Mouse (Mus musculus): Measurements from ENCODE around the gene Unk.
"Not testable (repeated sequence)": the region's sequence is repeated elsewhere in the genome, so short reads cannot be mapped to it uniquely, and the experiment has no call there.

Gene Unk

DNA sequence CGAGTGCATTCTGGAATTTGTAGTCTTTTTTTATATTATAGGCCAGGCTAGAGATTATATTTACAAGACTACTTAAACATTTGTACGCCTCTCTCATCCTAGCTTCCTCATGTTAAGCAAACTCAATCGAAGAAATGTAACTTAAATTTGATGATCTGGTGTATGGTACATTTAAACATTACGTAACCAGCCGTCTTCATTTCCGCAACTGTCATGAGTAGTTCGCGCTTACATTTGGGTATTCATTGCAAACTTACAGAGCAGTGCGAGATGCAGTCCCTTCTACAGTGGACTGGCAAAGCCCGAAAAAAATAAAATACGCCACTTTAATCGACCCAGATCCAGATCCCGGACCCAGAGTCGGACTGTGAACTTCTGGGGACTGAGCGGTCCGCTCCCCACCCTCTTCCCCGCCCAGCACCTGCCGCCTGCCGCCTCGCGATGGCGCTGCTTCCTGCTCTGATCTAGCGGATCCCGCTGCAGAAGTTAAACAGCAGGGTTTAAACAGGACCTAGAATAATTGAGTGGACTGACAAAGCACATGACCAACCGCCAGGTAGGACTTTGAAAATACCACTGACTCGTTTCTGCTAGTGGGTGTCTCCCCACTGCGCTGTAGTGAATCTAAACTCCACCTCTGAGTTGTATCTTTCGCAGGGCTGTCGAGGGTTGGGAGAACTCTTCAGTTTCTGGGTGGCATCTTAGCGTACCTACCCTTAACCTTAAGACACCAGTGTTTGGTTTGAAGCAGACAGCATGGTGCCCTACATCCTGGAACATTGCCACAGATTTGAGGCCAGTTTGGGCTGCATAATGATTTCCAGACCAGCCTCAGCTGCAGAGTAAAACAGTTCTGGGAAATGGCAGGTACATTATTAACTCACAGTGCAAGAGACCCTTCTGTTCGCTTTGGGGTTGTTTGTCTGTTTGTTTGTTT lies 57.3 kb downstream of the Unk start:
- DNase-seq (ENCODE audit: low read depth, low spot score), result peak; percentile 79

DNA sequence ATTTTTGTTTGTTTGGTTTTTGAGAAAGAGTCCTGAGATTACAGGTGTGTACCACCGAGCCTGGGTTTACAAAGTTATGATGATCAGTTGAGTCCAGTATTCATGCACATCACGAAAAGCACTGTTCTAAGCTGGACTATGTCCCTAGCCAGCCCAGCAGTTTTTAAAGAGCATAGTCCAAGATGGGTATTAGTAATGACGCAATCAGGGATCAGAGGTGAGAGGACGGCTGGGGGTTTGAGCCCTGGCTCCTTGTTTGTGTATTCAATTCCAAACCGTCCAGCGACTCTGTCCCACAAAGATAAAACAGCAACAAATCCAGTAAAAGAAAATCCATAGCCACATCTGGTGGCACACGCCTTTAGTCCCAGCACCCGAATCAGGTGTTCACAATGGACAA lies 58.1 kb downstream of the Unk start:
- DNase-seq (ENCODE audit: low read depth, low spot score), result no peak

DNA sequence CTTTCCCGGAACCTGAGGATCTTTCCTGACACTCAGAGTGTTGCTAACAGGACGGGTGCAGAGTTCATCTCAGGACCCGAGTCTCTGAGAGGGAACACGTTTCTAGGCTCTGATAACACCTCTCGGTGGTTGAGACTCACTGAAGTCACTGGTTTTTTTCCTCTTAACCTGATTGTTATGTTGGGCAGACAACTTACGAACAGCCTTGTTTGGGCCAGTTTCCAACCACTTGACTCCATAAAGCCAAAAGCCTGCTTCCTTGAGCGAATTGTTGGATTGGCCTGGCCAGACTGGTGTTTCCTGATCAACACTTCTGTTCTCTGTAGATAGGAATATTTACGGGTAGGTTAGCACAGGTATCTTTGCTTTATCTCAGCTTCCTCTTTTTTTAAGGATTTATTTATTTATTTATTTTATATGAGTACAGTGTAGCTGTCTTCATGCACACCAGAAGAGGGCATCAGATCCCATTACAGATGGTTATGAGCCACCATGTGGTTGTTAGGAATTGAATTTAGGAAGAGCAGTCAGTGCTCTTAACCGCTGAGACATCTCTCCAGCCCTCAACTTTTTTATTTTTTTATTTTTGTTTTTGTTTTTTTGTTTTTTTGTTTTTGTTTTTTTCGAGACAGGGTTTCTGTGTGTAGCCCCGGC lies 58.7 kb downstream of the Unk start:
- DNase-seq (ENCODE audit: low read depth, low spot score), result no peak

DNA sequence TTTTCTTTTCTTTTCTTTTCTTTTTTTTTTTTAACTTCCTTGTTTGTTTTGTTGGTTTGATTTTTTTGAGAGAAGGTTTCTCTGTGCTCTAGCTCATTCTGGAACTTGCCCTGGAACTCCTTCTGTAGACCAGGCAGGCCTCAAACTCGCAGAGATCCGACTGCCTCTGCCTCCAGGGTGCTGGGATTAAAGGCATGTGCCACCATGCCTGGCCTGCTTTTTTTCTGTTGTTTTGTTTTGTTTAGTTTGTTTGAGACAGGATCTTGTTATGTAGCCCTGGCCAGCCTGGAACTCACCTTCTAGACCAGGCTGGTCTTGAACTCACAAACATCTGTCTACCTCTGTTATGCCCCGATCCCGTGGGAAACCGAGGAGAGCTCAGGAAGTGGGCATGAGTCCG lies 59.4 kb downstream of the Unk start:
- no peak for DNase-seq (ENCODE audit: low read depth, low spot score)

DNA sequence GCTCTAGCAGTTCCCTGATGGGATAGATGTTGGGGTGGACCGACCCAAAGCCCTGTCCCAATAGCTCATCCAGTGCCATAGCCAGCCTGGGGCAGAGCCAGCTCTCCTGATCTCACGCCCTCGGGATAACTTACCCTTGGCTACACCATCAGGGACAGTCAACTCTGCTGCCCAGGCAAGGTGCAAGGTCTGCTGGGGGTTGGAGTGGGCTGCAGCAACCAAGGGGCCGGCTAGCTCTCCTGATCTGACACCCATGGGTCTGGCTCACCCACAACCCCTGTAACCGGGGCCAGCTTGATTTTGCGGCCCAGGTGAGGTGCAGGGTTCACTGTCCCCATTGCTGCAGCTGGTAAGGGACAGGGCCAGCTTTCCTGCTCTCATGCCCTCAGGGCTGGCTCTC lies 61.5 kb downstream of the Unk start:
- DNase-seq (ENCODE audit: low read depth, low spot score), result no peak

DNA sequence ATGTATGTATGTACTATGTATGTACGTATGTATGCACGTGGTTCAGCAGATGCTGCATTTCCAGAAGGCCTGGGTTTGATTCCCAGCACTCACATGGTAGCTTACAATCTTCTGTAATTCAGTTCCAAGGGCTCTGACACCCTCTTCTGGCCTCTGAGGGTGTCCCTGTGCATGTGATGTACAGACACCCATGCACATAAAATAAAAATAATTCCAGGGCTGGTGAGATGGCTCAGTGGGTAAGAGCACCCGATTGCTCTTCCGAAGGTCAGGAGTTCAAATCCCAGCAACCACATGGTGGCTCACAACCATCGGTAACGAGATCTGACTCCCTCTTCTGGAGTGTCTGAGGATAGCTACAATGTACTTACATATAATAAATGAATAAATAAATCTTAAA lies 62.8 kb downstream of the Unk start:
- DNase-seq (ENCODE audit: low read depth, low spot score), result not testable (repeated sequence)

DNA sequence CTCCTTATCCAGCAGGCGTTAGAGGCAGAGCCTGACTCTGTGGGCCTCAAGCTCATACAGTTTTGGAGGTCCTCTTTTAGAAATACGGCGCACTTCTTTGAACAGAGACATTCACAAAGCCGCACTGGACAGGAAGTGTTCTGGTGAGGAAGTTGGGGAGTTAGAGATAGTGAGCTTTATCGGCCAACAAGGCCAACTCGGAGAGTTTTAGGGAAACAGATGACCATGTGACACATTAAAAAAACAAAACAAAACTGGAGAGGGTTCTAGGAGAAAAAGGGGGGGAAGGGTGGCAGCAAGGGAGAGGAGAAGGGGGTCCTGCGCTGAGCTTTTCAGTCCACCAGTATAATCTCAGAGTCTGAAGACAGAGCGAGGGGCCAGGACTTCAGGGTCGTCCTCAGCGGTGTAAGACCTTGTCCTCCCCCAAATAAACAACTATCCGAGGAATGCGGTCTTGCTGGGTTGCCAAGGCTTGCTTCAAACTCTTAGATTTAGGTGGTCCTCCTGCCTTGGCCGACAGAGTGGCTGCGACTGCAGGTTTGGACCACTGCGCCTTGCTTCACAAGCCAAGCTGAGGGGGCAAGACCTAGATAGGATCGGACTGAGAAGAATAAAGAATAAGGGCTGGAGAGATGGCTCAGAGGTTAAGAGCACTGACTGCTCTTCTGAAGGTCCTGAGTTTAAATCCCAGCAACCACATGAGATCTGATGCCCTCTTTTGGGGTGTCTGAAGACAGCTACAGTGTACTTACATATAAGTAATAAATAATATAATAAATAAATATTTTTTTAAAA lies 63.8 kb downstream of the Unk start:
- no peak for DNase-seq (ENCODE audit: low read depth, low spot score)

DNA sequence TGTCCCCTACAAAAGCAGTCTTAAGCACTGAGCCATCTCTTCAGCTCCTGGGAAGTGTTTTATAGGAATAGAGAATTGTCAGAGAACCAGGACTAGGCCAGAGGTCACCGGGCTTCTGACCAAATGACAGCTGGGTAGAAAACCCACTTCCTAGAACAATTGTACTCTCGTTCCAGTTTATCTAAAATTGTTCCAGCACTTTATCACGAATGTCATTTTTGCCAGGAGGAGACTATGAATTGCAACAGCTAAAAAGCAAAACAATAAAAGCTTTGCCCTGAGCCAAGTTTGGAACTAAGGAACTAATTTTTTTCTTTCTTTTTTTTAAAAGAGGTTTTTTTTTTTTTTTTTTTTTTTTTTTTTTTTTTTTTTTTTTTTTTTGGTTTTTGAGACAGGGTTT lies 65.5 kb downstream of the Unk start:
- no peak for DNase-seq (ENCODE audit: low read depth, low spot score)

DNA sequence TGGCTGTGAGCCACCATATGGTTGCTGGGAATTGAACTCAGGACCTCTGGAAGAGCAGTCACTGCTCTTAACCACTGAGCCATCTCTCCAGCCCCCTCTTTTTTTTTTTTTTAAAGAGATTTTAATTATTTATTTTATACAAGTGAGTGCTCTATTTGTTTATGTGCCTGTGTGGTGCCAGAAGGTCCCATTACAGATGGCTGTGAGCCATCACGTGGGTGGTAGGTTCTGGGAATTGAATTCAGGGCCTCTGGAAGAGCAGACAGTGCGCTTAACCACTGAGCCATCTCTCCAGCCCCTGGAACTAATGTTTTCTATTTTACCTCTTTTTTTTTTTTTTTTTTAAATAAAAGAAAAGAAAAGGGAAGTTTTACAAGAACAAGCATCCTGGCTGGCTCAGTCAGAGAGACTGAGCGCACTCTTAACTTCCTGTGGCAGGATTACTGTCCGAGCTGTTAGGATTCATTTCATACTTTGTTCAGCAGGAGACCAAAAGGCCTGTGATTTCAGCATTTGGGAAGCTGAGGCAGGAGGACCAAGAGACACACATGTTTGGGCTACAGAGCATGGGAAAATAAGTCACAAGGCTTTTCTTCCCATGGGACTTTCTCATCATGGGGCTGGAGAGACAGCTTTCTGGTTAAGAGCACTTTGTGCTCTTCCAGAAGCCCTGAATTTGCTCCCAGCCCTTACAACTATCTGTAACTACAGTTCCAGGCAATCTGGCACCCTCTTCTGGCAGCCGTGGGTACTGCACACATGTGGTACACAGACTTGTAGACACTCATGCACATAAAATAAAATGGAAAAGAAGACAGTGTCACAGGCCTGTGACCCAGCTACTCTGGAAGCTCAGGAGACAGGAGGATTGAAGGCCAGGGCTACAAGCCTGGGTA lies 66.3 kb downstream of the Unk start:
- no peak for DNase-seq (ENCODE audit: low read depth, low spot score)

DNA sequence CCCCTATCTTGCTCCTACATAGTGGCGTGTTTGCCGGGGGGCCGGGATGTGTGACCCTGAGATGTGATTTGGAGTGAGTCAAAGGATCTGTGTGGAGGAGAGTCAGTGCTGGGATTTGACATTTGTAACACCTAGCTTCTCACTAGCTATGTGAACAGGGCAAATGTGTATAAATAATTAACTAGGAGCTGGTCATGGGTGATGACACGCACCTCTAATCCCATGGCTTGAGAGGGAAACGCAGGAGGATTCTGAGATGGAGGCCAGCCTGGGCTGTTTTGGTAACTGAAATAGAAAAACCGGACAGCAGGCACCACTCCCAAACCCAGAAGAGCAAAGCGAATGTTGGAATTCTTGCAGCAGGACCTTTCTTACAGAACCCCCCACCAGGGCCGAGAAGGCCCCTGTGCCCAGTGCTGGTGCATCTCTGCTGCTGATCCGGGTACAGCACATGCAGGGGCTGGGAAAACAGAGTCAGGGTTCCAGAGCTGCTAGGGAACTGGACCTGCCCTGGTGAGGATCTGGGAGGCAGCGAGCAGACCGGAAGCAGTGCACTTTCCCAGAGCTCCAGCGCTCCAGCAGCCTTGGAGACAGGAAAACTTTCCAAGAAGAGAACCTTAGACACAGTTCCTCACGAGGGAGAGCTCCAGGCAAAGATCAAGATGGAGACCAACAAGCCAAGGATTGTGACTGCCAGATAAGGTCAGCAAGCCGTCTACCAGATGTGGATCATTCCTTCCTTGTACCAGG lies 68.8 kb downstream of the Unk start:
- DNase-seq (ENCODE audit: low read depth, low spot score), result no peak

DNA sequence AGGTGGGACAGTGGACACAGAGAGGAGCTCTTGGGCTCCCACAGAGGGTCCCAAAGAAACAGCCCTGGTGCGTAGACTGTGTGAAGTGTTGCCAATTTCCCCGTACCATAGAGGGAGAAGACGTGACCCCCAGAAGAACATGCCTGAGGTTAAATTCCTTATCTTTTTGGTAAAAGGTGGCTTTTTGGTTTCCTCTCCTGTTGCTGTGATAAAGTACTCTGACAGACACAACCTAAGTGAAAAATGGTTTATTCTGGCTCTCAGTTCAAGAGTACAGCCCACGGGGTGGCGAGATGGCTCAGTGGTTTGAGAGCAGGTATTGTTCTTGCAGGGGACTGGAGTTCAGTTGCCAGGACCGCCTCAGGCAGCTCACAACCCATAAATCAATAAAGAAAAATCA lies 69.3 kb downstream of the Unk start:
- DNase-seq (ENCODE audit: low read depth, low spot score), result no peak

DNA sequence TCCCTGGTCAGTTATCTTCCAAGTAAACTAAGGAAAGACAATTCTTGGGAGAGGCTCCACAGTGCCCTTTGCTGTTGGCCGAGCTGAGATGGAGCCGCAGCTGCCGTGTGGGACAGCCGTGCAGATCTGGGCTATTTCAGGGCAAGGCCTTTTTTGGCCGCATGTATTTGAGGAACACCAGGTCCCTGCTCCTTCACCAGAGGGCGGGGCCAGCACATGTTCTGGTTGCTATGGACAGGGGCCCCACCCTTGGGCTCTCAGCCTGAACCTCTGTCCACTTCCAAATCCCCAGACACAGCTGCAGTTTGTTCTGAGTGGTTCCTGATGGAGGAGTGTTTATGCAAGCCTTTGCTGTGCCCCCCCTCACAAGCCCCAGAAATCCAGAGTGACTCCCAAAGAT lies 70.3 kb downstream of the Unk start:
- DNase-seq (ENCODE audit: low read depth, low spot score), result no peak

DNA sequence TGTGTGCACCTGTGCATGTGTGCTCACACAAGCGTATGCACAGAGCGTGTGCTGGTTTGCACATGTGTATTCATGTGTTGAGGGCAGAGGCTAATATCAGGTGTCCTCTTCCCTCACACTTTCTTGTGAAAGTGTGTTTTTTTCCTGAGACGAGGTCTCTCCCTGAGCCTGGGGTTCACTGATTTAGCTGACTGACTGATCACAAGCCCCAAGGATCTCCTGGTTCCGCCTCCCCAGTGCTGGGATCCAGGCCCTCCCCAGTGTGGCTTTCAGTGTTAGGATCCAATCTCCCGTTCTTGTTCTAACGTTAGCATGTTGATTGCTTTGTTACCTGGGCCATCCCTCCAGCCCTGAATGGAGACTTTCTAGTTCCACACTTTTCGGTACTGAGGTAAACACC lies 70.7 kb downstream of the Unk start:
- no peak for DNase-seq (ENCODE audit: low read depth, low spot score)

DNA sequence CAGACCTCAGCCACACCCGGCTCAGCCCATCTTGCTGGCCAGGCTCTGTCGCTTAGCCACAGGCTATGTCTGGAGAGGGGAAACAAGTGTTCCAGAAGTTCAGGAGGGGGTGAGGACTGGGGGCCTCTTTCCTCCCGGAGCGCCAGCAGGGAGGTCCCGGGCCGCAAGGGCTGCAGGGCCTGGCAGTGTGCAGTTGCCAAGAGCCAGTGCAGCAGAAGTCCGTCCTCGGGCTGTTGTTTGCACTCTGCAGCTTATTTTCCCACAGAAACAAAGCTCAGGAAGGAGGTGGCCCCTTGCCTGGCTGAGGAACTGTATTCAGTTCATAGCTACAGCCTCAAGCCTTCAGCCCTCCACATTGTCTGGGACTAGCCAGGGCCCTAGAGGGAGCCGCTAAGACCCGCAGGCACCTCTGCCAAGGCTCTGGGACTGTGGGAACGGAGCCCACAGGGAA lies 71.8 kb downstream of the Unk start:
- DNase-seq (ENCODE audit: low read depth, low spot score), result no peak

DNA sequence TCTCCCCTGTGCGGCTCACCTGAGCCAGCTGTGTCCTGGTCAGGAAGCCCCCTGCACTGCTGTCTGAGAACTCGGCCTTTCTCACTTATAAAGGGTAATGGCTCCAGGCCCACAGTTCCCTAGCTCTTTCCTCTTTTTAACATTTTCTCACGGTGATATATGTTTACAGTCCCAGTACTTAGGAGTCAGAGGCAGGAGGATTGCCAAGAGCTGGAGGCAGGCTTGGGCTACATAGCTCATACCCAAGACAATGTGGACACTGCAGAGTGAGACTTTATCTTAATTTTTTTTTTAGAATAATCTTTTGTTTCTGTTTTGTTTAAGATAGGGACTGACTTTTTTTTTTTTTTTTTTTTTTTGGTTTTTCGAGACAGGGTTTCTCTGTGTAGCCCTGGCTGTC lies 72.3 kb downstream of the Unk start:
- DNase-seq (ENCODE audit: low read depth, low spot score), result no peak

DNA sequence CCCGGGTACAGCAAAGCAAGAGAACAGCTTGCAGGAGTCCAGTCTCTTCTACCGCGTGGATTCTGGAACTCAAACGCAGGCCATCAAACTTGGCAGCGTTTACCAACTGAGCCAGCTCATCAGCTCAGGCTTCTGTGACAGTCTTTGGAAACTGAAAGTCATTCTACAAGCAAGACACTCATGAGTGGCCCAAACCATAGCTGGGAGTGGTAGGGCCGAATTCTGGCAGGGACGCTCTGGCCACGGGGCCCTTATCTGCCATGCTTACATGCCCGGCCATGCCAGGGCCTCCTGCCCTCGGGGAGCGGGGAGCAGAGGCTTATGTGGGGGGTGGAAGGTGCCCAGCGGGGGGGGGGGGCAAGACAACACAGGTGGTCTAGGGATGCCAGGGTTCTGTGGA lies 73.5 kb downstream of the Unk start:
- DNase-seq (ENCODE audit: low read depth, low spot score), result no peak

DNA sequence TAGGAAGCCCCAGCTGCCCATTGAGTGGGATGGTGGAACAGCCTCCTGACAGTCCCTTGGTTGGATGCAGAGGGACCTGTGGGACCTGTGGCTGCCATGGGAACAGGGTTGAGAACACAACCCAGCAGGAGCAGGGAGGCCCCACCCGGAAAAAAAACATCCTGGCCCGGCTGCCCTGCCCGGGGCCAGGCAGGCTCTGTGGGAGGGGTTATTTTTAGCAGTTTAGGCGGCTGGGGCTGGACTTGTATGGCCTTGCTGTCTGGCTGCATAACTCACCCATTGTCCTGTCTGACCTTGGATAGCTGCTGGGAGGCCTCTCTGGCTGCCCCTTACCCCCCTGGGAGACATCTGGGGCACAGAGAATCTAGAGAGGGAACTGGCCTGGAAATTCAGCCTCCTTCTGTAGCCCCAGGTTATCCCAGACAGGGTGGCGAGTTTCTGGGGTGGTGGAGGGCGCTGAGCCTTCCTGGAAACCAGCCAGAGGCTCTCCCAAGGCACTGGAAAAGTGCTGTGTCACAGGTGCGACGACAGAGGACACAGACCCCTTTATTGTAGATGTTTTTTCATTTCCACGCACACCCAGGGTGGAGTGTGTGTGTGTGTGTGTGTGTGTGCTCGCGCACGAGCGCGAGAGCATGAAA lies 74.0 kb downstream of the Unk start:
- no peak for DNase-seq (ENCODE audit: low read depth, low spot score)

DNA sequence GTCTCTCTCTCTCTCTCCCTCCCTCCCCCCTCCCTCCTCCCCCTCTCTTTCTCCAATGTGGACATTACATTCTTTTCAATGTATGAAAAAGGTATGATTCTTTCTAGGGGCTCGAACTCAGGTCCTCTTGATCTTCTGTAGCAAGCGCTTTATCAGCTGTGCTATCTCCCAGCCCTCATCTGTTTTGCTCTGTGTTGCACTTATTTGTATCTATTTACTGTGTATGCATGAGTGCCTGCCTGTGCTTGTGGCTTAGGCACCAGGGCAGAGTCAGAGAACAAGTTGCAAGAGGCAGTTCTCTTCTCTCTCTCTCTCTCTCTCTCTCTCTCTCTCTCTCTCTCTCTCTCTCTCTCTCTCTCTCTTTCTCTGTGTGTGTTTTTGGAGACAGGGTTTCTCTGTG lies 74.9 kb downstream of the Unk start:
- no peak for DNase-seq (ENCODE audit: low read depth, low spot score)

DNA sequence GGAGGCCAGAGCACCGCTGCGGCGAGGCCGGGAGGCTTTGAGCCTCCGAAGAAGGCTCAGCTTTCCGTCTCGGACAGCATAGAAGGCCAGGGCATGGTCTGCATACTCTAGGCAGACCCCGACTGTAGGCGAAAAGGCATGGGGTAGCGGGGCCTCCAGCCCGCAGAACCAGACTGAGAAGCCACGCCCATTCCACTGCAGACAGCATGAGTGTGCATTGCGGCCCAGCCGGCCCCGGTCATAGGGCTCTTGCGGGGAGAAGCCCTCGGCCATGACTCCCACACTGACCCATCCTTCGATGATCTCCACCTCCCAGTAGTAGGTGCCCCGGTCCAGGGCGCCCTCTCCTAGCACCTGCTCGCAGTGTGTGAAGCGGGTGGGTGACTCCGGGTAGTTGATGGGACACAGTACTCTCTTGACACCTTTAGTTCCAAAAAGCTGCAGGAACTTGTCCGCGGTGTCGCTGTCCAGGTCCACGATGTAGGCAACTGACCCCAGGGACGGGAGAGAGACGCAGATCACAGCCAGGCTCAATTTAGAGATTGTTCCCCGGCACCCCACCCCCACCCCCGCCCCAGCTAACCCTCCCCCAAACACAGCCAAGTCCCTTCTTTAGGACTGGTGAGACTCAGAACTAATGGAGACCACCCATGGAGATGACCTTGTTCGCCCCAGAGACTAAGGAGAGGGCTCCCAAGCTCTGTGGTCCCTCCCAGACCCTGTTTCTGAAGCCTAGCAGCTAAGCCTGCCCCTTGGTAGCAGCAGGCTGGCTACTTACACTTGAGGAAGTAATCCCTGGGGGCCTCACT lies 76.2 kb downstream of the Unk start:
- DNase-seq (ENCODE audit: low read depth, low spot score), result no peak
